Mouse (Mus musculus) cortical plate, adult 2 months (tissue): Measurements from ENCODE around the gene Kif22. TPM values are rescaled to one million over a fixed set of nuclear protein-coding genes. Genes with fewer than 3 reads are reported as not detected.

Experiments used
- H3K27ac ChIP-seq: fragments of 200-500 bp; 2 replicates; pipeline ENCODE4 v1.5.1; 2012; ENCODE audit warnings: low read length, control low read depth, inconsistent platforms; ENCODE audit not compliant: insufficient read depth
- H3K4me1 ChIP-seq: fragments of 200-500 bp; 2 replicates; pipeline ENCODE4 v1.6.1; 2011; ENCODE audit warnings: low read length; ENCODE audit not compliant: control insufficient read depth, insufficient read depth
- H3K4me3 ChIP-seq: fragments of 200-500 bp; 2 replicates; pipeline ENCODE4 v1.5.1; 2011; ENCODE audit warnings: mild to moderate bottlenecking, low read length, control low read depth; ENCODE audit not compliant: insufficient read depth
- CTCF ChIP-seq: fragments of 200-500 bp; IDR thresholded peaks from 2 replicates; pipeline ENCODE4 v1.5.1; 2011; ENCODE audit warnings: mild to moderate bottlenecking, control low read depth, low read length; ENCODE audit not compliant: insufficient read depth; ENCODE audit errors: extremely low read depth
- POLR2A ChIP-seq: fragments of 200-500 bp; IDR thresholded peaks from 2 replicates; pipeline ENCODE4 v1.6.1; 2011; ENCODE audit warnings: mild to moderate bottlenecking, low read length, control low read depth; ENCODE audit not compliant: insufficient read depth; ENCODE audit errors: extremely low read depth
- polyA plus RNA-seq: library from polyadenylated mRNA; depleted of rRNA; stranded (reverse); fragments of >200 nt; gene quantifications from 2 replicates; pipeline ENCODE4 v1.2.3, GENCODE M21; 2012

Gene Kif22
- polyA plus RNA-seq, 1 experiment, result 8.6 TPM

GRCm38 (mm10) chr7:127083689-127084088, 41.4 kb upstream of the Kif22 start:
- H3K4me1 ChIP-seq, result no peaks in the 10 kb centered on the region
- TF ChIP-seq POLR2A (no peak), CTCF (no peak)
- H3K4me3 ChIP-seq, result no peak overlapping the region
- H3K27ac ChIP-seq, result no peak overlapping the region

- Histone ChIP-seq H3K4me3 (no peak overlapping the region), H3K4me1 (no peaks in the 10 kb centered on the region), H3K27ac (no peak overlapping the region)
- TF ChIP-seq CTCF (no peak), POLR2A (no peak)
Observed at GRCm38 (mm10) chr7:127082995-127083394, 40.7 kb upstream of the Kif22 start.

- H3K4me1 ChIP-seq, result no peaks in the 10 kb centered on the region
- no peak overlapping the region for H3K27ac ChIP-seq
- TF ChIP-seq CTCF, result no peak
- TF ChIP-seq POLR2A, result no peak
- no peak overlapping the region for H3K4me3 ChIP-seq
Observed at GRCm38 (mm10) chr7:127082271-127082670, 40.0 kb upstream of the Kif22 start.

GRCm38 (mm10) chr7:127080045-127080444, 37.8 kb upstream of the Kif22 start:
- Histone ChIP-seq H3K4me1 (no peaks in the 10 kb centered on the region), H3K4me3 (no peak overlapping the region)
- TF ChIP-seq CTCF (no peak), POLR2A (no peak)

GRCm38 (mm10) chr7:127077692-127078091, 35.4 kb upstream of the Kif22 start:
- no peak overlapping the region for H3K4me3 ChIP-seq
- no peaks in the 10 kb centered on the region for H3K4me1 ChIP-seq
- TF ChIP-seq CTCF (no peak), POLR2A (no peak)
- H3K27ac ChIP-seq, result no peak overlapping the region

More at GRCm38 (mm10) chr7:127080045-127080444, 37.8 kb upstream of the Kif22 start:
- no peak overlapping the region for H3K27ac ChIP-seq

GRCm38 (mm10) chr7:127076188-127076587, 33.9 kb upstream of the Kif22 start:
- Histone ChIP-seq H3K4me3 (no peak overlapping the region), H3K4me1 (no peaks in the 10 kb centered on the region), H3K27ac (no peak overlapping the region)
- no peak for TF ChIP-seq CTCF
- no peak for TF ChIP-seq POLR2A

- H3K27ac ChIP-seq, result no peak overlapping the region
- no peaks in the 10 kb centered on the region for H3K4me1 ChIP-seq
- H3K4me3 ChIP-seq, result no peak overlapping the region
- TF ChIP-seq CTCF (no peak), POLR2A (no peak)
Observed at GRCm38 (mm10) chr7:127073221-127073620, 30.9 kb upstream of the Kif22 start.

GRCm38 (mm10) chr7:127070871-127071413, 28.7 kb upstream of the Kif22 start:
- Histone ChIP-seq H3K4me1 (no peaks in the 10 kb centered on the region), H3K27ac (no peak overlapping the region), H3K4me3 (no peak overlapping the region)
- TF ChIP-seq POLR2A, result no peak
- no peak for TF ChIP-seq CTCF

GRCm38 (mm10) chr7:127066317-127066716, 24.0 kb upstream of the Kif22 start:
- no peak for TF ChIP-seq CTCF
- no peak for TF ChIP-seq POLR2A
- no peak overlapping the region for H3K4me3 ChIP-seq
- no peak overlapping the region for H3K27ac ChIP-seq
- no peaks in the 10 kb centered on the region for H3K4me1 ChIP-seq

- TF ChIP-seq POLR2A, result no peak
- no peak for TF ChIP-seq CTCF
- no peaks in the 10 kb centered on the region for H3K4me1 ChIP-seq
- no peak overlapping the region for H3K27ac ChIP-seq
- no peak overlapping the region for H3K4me3 ChIP-seq
Observed at GRCm38 (mm10) chr7:127065538-127065937, 23.3 kb upstream of the Kif22 start.

- TF ChIP-seq POLR2A, result no peak
- TF ChIP-seq CTCF, result no peak
- Histone ChIP-seq H3K4me3 (no peak overlapping the region), H3K27ac (no peak overlapping the region), H3K4me1 (no peaks in the 10 kb centered on the region)
Observed at GRCm38 (mm10) chr7:127055026-127055585, 12.8 kb upstream of the Kif22 start.
